Mouse (Mus musculus) embryonic facial prominence, embryonic 13.5 days (tissue): ENCODE data around the gene Lrp6. TPM values are rescaled to one million over a fixed set of nuclear protein-coding genes. Genes with fewer than 3 reads are reported as not detected.

Source experiments
- ATAC-seq: fragments of 200-750 bp; cut with Nextera tagmentation; 2 replicates; pipeline ENCODE4 v1.8.0; 2017; ENCODE audit warnings: low read depth; ENCODE audit not compliant: insufficient number of reproducible peaks, insufficient read depth, low FRiP score, low TSS enrichment
- H3K27ac ChIP-seq: fragments of 300-500 bp; sonication (generic); 2 replicates; pipeline ENCODE4 v1.5.1; 2015; ENCODE audit warnings: moderate library complexity, mild to moderate bottlenecking, inconsistent platforms
- H3K27me3 ChIP-seq: fragments of 300-500 bp; sonication (generic); 2 replicates; pipeline ENCODE4 v1.6.1; 2015; ENCODE audit warnings: mild to moderate bottlenecking, inconsistent platforms
- H3K36me3 ChIP-seq: fragments of 300-500 bp; sonication (generic); 2 replicates; pipeline ENCODE4 v1.6.1; 2015; ENCODE audit warnings: mild to moderate bottlenecking, inconsistent platforms
- H3K4me1 ChIP-seq: fragments of 300-500 bp; sonication (generic); 2 replicates; pipeline ENCODE4 v1.6.1; 2015; ENCODE audit warnings: inconsistent platforms
- H3K4me2 ChIP-seq: fragments of 300-500 bp; sonication (generic); 2 replicates; pipeline ENCODE4 v1.6.1; 2015; ENCODE audit warnings: moderate library complexity, mild to moderate bottlenecking, inconsistent platforms
- H3K4me3 ChIP-seq: fragments of 300-500 bp; sonication (generic); 2 replicates; pipeline ENCODE4 v1.5.1; 2015; ENCODE audit warnings: mild to moderate bottlenecking, inconsistent platforms
- H3K9ac ChIP-seq: fragments of 300-500 bp; sonication (generic); 2 replicates; pipeline ENCODE4 v1.6.1; 2015; ENCODE audit warnings: mild to moderate bottlenecking, inconsistent platforms
- H3K9me3 ChIP-seq: fragments of 300-500 bp; sonication (generic); 2 replicates; pipeline ENCODE4 v1.6.1; 2016; ENCODE audit warnings: inconsistent platforms
- WGBS: fragments of 180-500 bp; shearing (Covaris S2); methylation state at CpG from one replicate; pipeline ENCODE4 v1.1.7; 2015; ENCODE audit warnings: mixed read lengths; 5-methylcytosine and 5-hydroxymethylcytosine counted together
- polyA plus RNA-seq: library from polyadenylated mRNA; unstranded; fragments of >200 nt; fragmentation: Nextera tagmentation; extraction: Ambion mirVana; gene quantifications from 2 replicates; pipeline ENCODE4 v1.2.1, GENCODE M21; 2015

The Lrp6 gene
- polyA plus RNA-seq, 1 experiment from 2014 or later, result 34.2 TPM

GRCm38 (mm10) chr6:134430161-134430799, 136.5 kb downstream of the Lrp6 start:
- no peak for ATAC-seq
- H3K27me3 ChIP-seq, result no peaks in the 10 kb centered on the region
- no peaks in the 10 kb centered on the region for H3K9me3 ChIP-seq
- 72% methylated on average over 9 of the region's 9 CpGs for WGBS
- no peak overlapping the region for H3K27ac ChIP-seq
- no peak overlapping the region for H3K4me2 ChIP-seq
- H3K9ac ChIP-seq, result no peak overlapping the region
- peaks cover 17% of the 10 kb centered on the region for H3K4me1 ChIP-seq
- no peaks in the 10 kb centered on the region for H3K36me3 ChIP-seq
- no peak overlapping the region for H3K4me3 ChIP-seq

GRCm38 (mm10) chr6:134428455-134428854, 138.3 kb downstream of the Lrp6 start:
- H3K4me1 ChIP-seq, result peaks cover 19% of the 10 kb centered on the region
- H3K9me3 ChIP-seq, result no peaks in the 10 kb centered on the region
- H3K4me2 ChIP-seq, result peak overlapping the region; percentile 27
- 24% methylated on average over 5 of the region's 5 CpGs for WGBS
- H3K4me3 ChIP-seq, result no peak overlapping the region
- ATAC-seq, result no peak
- peak overlapping the region; percentile 81 for H3K27ac ChIP-seq
- no peaks in the 10 kb centered on the region for H3K27me3 ChIP-seq
- H3K36me3 ChIP-seq, result no peaks in the 10 kb centered on the region
- peak overlapping the region; percentile 51; the same call in 1 of the 2 replicates for H3K9ac ChIP-seq

GRCm38 (mm10) chr6:134427165-134427564, 139.6 kb downstream of the Lrp6 start:
- no peak for ATAC-seq
- no peaks in the 10 kb centered on the region for H3K9me3 ChIP-seq
- H3K27me3 ChIP-seq, result no peaks in the 10 kb centered on the region
- no peak overlapping the region for H3K9ac ChIP-seq
- peaks cover 19% of the 10 kb centered on the region for H3K4me1 ChIP-seq
- 72% methylated on average over 3 of the region's 3 CpGs for WGBS
- H3K4me2 ChIP-seq, result no peak overlapping the region
- no peaks in the 10 kb centered on the region for H3K36me3 ChIP-seq
- H3K4me3 ChIP-seq, result no peak overlapping the region
- no peak overlapping the region for H3K27ac ChIP-seq

DNA sequence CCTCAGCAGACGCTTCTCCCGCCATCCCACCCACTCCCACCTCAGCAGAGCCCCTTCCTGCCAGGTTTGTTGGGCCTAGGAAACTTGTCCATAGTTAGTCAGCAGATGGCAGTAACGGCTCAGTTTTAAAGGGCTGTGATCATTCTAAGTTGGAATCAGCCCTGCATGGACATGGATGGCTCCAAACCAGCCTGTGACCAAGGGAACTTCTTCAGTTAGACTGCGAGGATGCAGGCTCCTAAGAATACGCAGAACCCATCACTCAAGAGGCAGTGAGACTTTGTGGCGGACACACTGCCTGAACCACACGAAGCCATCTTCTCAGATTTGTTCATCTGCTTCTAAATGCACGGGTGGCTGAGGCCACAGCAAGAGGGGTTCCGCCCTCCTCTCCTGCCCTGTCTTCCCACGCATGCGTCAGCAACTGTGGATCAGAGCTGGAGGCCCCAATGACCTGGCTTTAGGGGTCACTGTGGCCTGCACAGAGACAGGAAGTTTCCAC, 141.5 kb downstream of the Lrp6 start:
- H3K9me3 ChIP-seq, result no peaks in the 10 kb centered on the region
- H3K27ac ChIP-seq, result no peak overlapping the region
- H3K4me2 ChIP-seq, result peak overlapping the region; percentile 40; the same call in 1 of the 2 replicates
- H3K4me1 ChIP-seq, result peaks cover 19% of the 10 kb centered on the region
- peak; percentile 73; the same call in 1 of the 2 replicates for ATAC-seq
- 28% methylated on average over 11 of the region's 11 CpGs for WGBS
- H3K27me3 ChIP-seq, result no peaks in the 10 kb centered on the region
- H3K9ac ChIP-seq, result 0 out of 2 replicates have a peak overlapping the region, but pooled peaks have one; percentile 32
- no peaks in the 10 kb centered on the region for H3K36me3 ChIP-seq
- peak overlapping the region; percentile 12; the same call in 1 of the 2 replicates for H3K4me3 ChIP-seq

DNA sequence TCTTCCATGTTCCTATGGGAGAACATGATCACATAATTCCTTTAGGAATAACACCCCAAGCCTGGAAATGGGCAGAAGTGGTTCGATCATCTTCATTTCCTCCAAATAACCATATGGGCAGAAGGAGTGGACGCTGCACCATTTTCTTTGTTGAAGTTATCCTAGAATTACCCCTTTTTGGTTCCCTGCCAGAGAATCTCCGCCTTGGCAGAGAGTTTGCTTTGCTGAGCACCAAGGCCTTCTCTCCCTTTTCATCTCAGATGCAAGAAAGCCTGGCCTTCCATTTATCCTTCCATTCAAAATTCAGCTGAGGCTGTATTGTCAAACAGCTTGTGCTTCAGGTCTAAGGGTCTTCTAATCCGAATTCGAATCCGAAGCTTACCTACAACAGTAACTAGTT, 144.8 kb downstream of the Lrp6 start:
- H3K27me3 ChIP-seq, result no peaks in the 10 kb centered on the region
- H3K27ac ChIP-seq, result no peak overlapping the region
- H3K4me2 ChIP-seq, result no peak overlapping the region
- no peak for ATAC-seq
- 0 out of 2 replicates have a peak, but pooled peaks cover 2% of the 10 kb centered on the region for H3K4me1 ChIP-seq
- H3K9me3 ChIP-seq, result no peaks in the 10 kb centered on the region
- H3K4me3 ChIP-seq, result no peak overlapping the region
- H3K9ac ChIP-seq, result no peak overlapping the region
- WGBS, result 86% methylated on average over 6 of the region's 6 CpGs
- H3K36me3 ChIP-seq, result no peaks in the 10 kb centered on the region

DNA sequence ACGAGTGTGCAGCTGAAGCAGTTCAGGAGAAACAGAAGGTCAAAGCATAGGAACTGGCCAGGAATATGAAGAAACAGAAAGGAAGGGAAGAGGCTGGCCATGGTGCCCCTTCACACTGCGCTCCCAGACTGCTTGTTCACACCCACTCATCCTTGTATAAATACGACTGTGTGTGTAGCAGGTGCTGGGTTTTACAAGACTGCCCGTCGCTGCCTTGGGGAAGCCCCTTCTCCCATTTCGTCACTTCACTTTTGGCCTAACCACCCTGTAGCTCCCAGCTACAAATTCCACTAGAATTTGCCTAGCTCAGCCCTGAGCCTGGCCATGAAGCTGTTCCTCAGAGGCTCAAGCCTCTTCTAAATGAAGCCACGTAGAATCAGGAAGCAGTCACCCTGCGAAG, 146.4 kb downstream of the Lrp6 start:
- 87% methylated on average over 8 of the region's 8 CpGs for whole genome bisulfite sequencing
- no peak overlapping the region for H3K4me3 ChIP-seq
- H3K27me3 ChIP-seq, result no peaks in the 10 kb centered on the region
- no peaks in the 10 kb centered on the region for H3K36me3 ChIP-seq
- no peak overlapping the region for H3K4me2 ChIP-seq
- no peak overlapping the region for H3K9ac ChIP-seq
- no peaks in the 10 kb centered on the region for H3K9me3 ChIP-seq
- H3K4me1 ChIP-seq, result 0 out of 2 replicates have a peak, but pooled peaks cover 2% of the 10 kb centered on the region
- no peak overlapping the region for H3K27ac ChIP-seq
- no peak for ATAC-seq

- 0 out of 2 replicates have a peak, but pooled peaks cover 3% of the 10 kb centered on the region for H3K4me1 ChIP-seq
- ATAC-seq, result no peak
- WGBS, result 68% methylated on average over 3 of the region's 3 CpGs
These were observed 148.9 kb downstream of the Lrp6 start for GRCm38 (mm10) chr6:134417886-134418285.

GRCm38 (mm10) chr6:134416556-134417105, 150.1 kb downstream of the Lrp6 start:
- Histone ChIP-seq H3K27ac (no peak overlapping the region), H3K9me3 (no peaks in the 10 kb centered on the region), H3K4me2 (no peak overlapping the region), H3K36me3 (no peaks in the 10 kb centered on the region), H3K9ac (no peak overlapping the region), H3K4me1 (0 out of 2 replicates have a peak, but pooled peaks cover 3% of the 10 kb centered on the region), H3K27me3 (no peaks in the 10 kb centered on the region), H3K4me3 (no peak overlapping the region)
- WGBS, result 38% methylated on average over 3 of the region's 3 CpGs
- no peak for ATAC-seq

More at GRCm38 (mm10) chr6:134417886-134418285, 148.9 kb downstream of the Lrp6 start:
- no peaks in the 10 kb centered on the region for H3K27me3 ChIP-seq
- no peaks in the 10 kb centered on the region for H3K36me3 ChIP-seq
- no peak overlapping the region for H3K4me3 ChIP-seq
- H3K9ac ChIP-seq, result no peak overlapping the region
- H3K9me3 ChIP-seq, result no peaks in the 10 kb centered on the region
- no peak overlapping the region for H3K4me2 ChIP-seq
- H3K27ac ChIP-seq, result no peak overlapping the region

- Histone ChIP-seq H3K9me3 (no peaks in the 10 kb centered on the region), H3K27ac (peak overlapping the region; percentile 11; the same call in 1 of the 2 replicates), H3K4me3 (no peak overlapping the region), H3K36me3 (no peaks in the 10 kb centered on the region), H3K9ac (no peak overlapping the region), H3K4me2 (no peak overlapping the region; the same call in 1 of the 2 replicates), H3K4me1 (0 out of 2 replicates have a peak, but pooled peaks cover 3% of the 10 kb centered on the region), H3K27me3 (no peaks in the 10 kb centered on the region)
- no peak for ATAC-seq
- WGBS, result 60% methylated on average over 4 of the region's 4 CpGs
These were observed 152.3 kb downstream of the Lrp6 start for GRCm38 (mm10) chr6:134414532-134414883.

DNA sequence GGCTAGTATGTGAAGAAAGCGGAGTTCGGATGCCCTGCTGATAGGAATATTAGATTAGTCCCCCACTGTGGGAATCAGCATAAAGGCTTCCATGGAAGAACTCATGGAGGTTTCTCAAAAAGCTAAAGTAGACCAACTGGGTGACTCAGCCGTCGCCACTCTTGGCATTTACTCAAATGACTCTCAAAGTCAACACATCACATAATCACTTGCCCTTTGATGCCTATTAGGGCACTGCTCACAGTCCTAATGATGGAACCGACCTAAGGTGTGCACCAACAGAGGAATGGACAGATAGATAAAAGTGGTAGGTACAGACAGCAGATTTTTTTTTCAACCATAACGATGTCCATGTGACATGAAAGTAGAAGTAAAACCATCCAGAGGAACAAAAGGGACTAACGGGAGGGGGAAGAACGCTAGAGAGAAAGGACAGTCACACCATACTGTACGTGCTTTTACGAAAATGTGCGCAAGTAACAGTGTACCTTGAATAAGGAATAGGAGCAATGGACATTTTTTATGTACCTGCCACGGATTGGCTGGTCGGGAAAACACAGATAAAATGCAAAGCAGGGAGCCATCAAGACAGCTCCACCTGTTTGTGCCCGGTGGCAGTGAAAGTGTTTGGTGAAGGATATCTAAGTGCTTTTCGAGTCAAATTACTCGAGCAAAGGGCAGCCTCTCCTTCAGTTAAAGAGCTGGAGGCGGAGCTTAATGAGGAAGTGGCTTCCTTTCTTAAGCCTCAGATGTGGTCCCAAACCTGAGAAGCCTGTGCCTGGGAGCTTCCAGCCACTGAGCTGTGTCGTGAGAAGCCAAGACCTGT, 152.8 kb downstream of the Lrp6 start:
- H3K4me3 ChIP-seq, result no peak overlapping the region
- H3K4me1 ChIP-seq, result 0 out of 2 replicates have a peak, but pooled peaks cover 3% of the 10 kb centered on the region
- ATAC-seq, result no peak
- no peak overlapping the region; the same call in 1 of the 2 replicates for H3K4me2 ChIP-seq
- 61% methylated on average over 18 of the region's 18 CpGs for WGBS
- no peaks in the 10 kb centered on the region for H3K9me3 ChIP-seq
- peak overlapping the region; percentile 11; the same call in 1 of the 2 replicates for H3K27ac ChIP-seq
- H3K9ac ChIP-seq, result no peak overlapping the region
- no peaks in the 10 kb centered on the region for H3K27me3 ChIP-seq
- no peaks in the 10 kb centered on the region for H3K36me3 ChIP-seq

DNA sequence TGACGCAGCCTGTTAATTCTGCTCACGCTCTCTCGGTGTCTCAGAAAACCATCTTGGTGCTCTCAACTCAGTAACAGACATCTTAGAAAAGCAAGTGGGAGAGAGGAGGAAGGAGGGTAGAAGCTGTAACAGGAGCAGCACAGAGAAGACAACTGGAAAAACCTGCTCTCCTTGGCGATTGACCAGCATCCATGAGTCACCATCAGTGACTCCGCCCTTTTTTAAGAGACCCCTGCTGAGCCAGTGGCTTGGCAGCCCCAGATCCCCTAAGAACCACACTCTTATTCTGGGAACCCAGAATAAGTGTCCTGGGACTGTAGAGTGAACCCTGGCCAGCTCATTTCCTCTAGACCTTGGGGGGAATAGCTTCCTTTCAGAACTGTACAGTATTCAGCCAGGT, 159.5 kb downstream of the Lrp6 start:
- no peak overlapping the region for H3K4me2 ChIP-seq
- H3K27me3 ChIP-seq, result no peaks in the 10 kb centered on the region
- peaks cover 7% of the 10 kb centered on the region; the same call in 1 of the 2 replicates for H3K4me1 ChIP-seq
- no peaks in the 10 kb centered on the region for H3K9me3 ChIP-seq
- H3K9ac ChIP-seq, result no peak overlapping the region
- ATAC-seq, result no peak
- H3K36me3 ChIP-seq, result no peaks in the 10 kb centered on the region
- no peak overlapping the region for H3K4me3 ChIP-seq
- 55% methylated on average over 5 of the region's 5 CpGs for WGBS
- H3K27ac ChIP-seq, result 0 out of 2 replicates have a peak overlapping the region, but pooled peaks have one; percentile 24
